In genomic region chr9:13809937-13810336, GRCm38 (mm10) we compare ENCODE assay signal across 14 mouse cellular contexts. TPM values are rescaled to one million over a fixed set of nuclear protein-coding genes. Genes with fewer than 3 reads are reported as not detected.
DNase-seq lines count a peak whose midpoint lies in the region; TF ChIP-seq lines count a peak whose summit lies in the region.
"Had no signal": no experiment of that assay in that cellular context is flagged by ENCODE, and none has a peak within 500 bp of the region (broad histone marks: within the 10 kb centered on the region; RNA-seq: fewer than 3 reads in every experiment).

No protein-coding gene starts in this region.

- H3K4me1 ChIP-seq in embryonic fibroblast, embryonic 13.5 days (ENCODE audit: control insufficient read depth, insufficient read depth, low read length), result no peaks in the 10 kb centered on the region
- H3K4me1 ChIP-seq: neural tube, embryonic 12.5 days had no signal

- DNase-seq in left cerebral cortex, adult 2 months (ENCODE audit: extremely low spot score in 1 of 2, low spot score in 2 of 2), result no peak
- no peak for DNase-seq in left cerebral cortex, postnatal 4 days
- peak; percentile 49 for DNase-seq in 416B (ENCODE audit: low read depth)
- DNase-seq in B cell, adult 2 months, result peak; percentile 26 to 32
- no peak for DNase-seq in gastrocnemius, postnatal 25 days
- DNase-seq in ovary, postnatal 36 days (ENCODE audit: low spot score), result no peak
- DNase-seq: cerebellum, adult 11-12 months; heart, postnatal 10 days; kidney, adult 18-20 months; lung, postnatal 10 days; right cerebral cortex, postnatal 4 days; thymus, postnatal 25 days had no signal

- peak; percentile 27 for TF ChIP-seq CTCF in left cerebral cortex, adult 2 months (IDR thresholded peaks at IDR 0.05)
- 0 out of 2 replicates have a peak, but pooled peaks have one; percentile 1 for TF ChIP-seq CTCF in embryonic fibroblast, embryonic 13.5 days (IDR thresholded peaks at IDR 0.05; ENCODE audit: borderline replicate concordance, insufficient read depth, low read length)

- no peak overlapping the region for H3K27ac ChIP-seq in left cerebral cortex, adult 2 months
- no peak overlapping the region for H3K27ac ChIP-seq in embryonic fibroblast, embryonic 13.5 days (ENCODE audit: insufficient read depth, low read length)
- H3K27ac ChIP-seq: neural tube, embryonic 12.5 days had no signal

- intact Hi-C loops in left cerebral cortex, adult 2 months (cut with DNase I), result loop anchor here (5.0 kb wide), 1 partner anchor 578 kb away; no protein-coding TSS in a partner anchor
- intact Hi-C loops in left cerebral cortex, postnatal 4 days (cut with DNase I), result no loop called here

- no peak overlapping the region for H3K4me3 ChIP-seq in left cerebral cortex, adult 2 months
- H3K4me3 ChIP-seq in embryonic fibroblast, embryonic 13.5 days (ENCODE audit: insufficient read depth, low read length), result no peak overlapping the region
- H3K4me3 ChIP-seq: neural tube, embryonic 12.5 days had no signal

- TF ChIP-seq POLR2A in embryonic fibroblast, embryonic 13.5 days (IDR thresholded peaks at IDR 0.05; ENCODE audit: low read depth, low read length), result no peak

RNA-seq across cellular contexts. Expression of gene Cep57, which starts 17.0 kb away (rescaled TPM):
- 10 to 100 TPM; 16.9 to 17.4 TPM for total RNA-seq in left cerebral cortex, adult 2 months (2021)
- 10 to 100 TPM; 27.2 to 30.9 TPM for total RNA-seq in left cerebral cortex, postnatal 4 days (2021)
- polyA plus RNA-seq in embryonic fibroblast, embryonic 13.5 days (2011; ENCODE audit: insufficient read length, low read depth, missing spikeins), result 29.4 and 42.4 TPM in 2 replicates
- total RNA-seq in gastrocnemius, postnatal 25 days (2021), result 1 to 10 TPM; 4.4 to 5.5 TPM

RNA-seq across cellular contexts. Expression of gene Fam76b, which starts 17.6 kb away (rescaled TPM):
- total RNA-seq in left cerebral cortex, adult 2 months (2021), result 10 to 100 TPM; 19.3 to 19.9 TPM
- total RNA-seq in left cerebral cortex, postnatal 4 days (2021), result 10 to 100 TPM; 36.4 to 37.2 TPM
- 22.5 and 30.3 TPM in 2 replicates for polyA plus RNA-seq in embryonic fibroblast, embryonic 13.5 days (2011; ENCODE audit: insufficient read length, low read depth, missing spikeins)
- total RNA-seq in gastrocnemius, postnatal 25 days (2021), result 1 to 10 TPM; 6.2 to 6.5 TPM

Comparison
In these comparisons a context has a peak if more than half of its experiments do, and no peak if none do; other contexts are left out.
1. DNase-seq: peak in 416B (single experiment) and B cell, adult 2 months (2 of 2); none in left cerebral cortex, adult 2 months (0 of 2), left cerebral cortex, postnatal 4 days (single experiment), gastrocnemius, postnatal 25 days (single experiment) and ovary, postnatal 36 days (single experiment).